ENCODE assay signal across 19 mouse cellular contexts in the genomic region with DNA sequence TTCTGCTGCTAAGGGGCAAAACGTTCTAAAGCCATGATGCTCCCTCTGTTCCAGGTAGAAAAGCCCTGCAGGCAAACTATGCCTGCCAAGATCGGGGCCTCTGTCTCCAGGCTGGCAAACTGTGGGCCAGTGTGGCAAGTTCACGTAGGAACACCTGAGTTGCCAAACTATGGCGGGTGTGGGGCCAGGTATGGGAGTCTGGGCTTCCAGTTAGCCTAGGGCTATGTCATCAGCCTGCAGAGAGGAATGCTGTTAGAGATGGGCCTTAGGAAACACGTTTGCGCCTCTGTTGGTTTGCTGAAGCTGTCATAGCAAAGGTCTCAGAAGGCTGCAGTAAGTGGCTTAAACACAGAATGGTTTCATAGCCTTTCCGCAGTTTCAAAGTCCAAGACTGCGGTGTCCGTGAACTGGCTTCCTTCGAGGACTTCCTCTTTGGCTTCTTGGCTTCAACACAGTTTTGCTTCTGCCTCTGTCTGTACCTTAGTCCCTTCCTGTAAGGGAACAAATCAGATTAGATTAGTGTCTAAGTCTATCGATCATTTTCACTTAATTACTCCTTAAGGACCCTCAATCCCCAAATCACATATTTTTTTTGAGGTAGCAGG.
DNase-seq lines count a peak whose midpoint lies in the region; ATAC-seq and TF ChIP-seq lines count a peak whose summit lies in the region.
"Had no signal": no experiment of that assay in that cellular context is flagged by ENCODE, and none has a peak within 500 bp of the region (broad histone marks: within the 10 kb centered on the region; RNA-seq: fewer than 3 reads in every experiment).

No protein-coding gene starts in this region.

- peaks cover 16% of the 10 kb centered on the region for H3K4me1 ChIP-seq in heart, postnatal 0 days (ENCODE audit: control insufficient read depth, insufficient read depth)
- no peaks in the 10 kb centered on the region; the same call in none of the 2 replicates for H3K4me1 ChIP-seq in liver, embryonic 16.5 days (ENCODE audit: control insufficient read depth, low read depth, low read length)
- 0 out of 2 replicates have a peak, but pooled peaks cover 6% of the 10 kb centered on the region for H3K4me1 ChIP-seq in hindbrain, embryonic 14.5 days (replicated peaks; ENCODE audit: control insufficient read depth, insufficient read depth, low read length)
- H3K4me1 ChIP-seq: forebrain, embryonic 10.5 days; limb, embryonic 10.5 days; megakaryocyte, embryonic 14.5 days had no signal

- H3K27ac ChIP-seq in heart, postnatal 0 days (ENCODE audit: low read depth), result peak overlapping the region; percentile 38; the same call in 1 of the 2 replicates
- H3K27ac ChIP-seq in liver, embryonic 16.5 days (ENCODE audit: low read length), result peak overlapping the region; percentile 41; the same call in 1 of the 2 replicates
- no peak overlapping the region for H3K27ac ChIP-seq in hindbrain, embryonic 14.5 days
- H3K27ac ChIP-seq: embryonic facial prominence, embryonic 13.5 days; forebrain, embryonic 10.5 days; limb, embryonic 10.5 days had no signal

- WGBS in heart, postnatal 0 days, result 65% methylated on average over 11 of the region's 11 CpGs
- WGBS in liver, embryonic 16.5 days (ENCODE audit: insufficient replicate concordance), result 34% methylated on average over 11 of the region's 11 CpGs
- WGBS in hindbrain, embryonic 14.5 days, result 90% methylated on average over 11 of the region's 11 CpGs

- no peaks in the 10 kb centered on the region for H3K36me3 ChIP-seq in heart, postnatal 0 days (replicated peaks; ENCODE audit: control insufficient read depth, insufficient read depth, low read length)
- H3K36me3 ChIP-seq in liver, embryonic 16.5 days (ENCODE audit: control insufficient read depth, insufficient read depth), result no peaks in the 10 kb centered on the region
- H3K36me3 ChIP-seq in hindbrain, embryonic 14.5 days (replicated peaks; ENCODE audit: control insufficient read depth, insufficient read depth), result no peaks in the 10 kb centered on the region
- H3K36me3 ChIP-seq: embryonic facial prominence, embryonic 13.5 days; forebrain, embryonic 10.5 days; kidney, embryonic 15.5 days; limb, embryonic 10.5 days had no signal

- TF ChIP-seq EP300 in heart, postnatal 0 days (IDR thresholded peaks at IDR 0.05; ENCODE audit: low read depth), result no peak

- no peak for DNase-seq in heart, postnatal 0 days (ENCODE audit: low spot score)
- DNase-seq in heart, postnatal 25 days (ENCODE audit: low spot score), result no peak
- no peak for DNase-seq in liver
- no peak for DNase-seq in hindbrain, embryonic 14.5 days (ENCODE audit: low spot score)
- no peak for DNase-seq in urinary bladder, postnatal 36 days (ENCODE audit: low spot score in 2 of 2)
- DNase-seq: adrenal gland, postnatal 36 days; gastrocnemius, postnatal 25 days; heart, postnatal 10 days; layer of hippocampus, postnatal 36 days; lung, adult 2 months; retina, postnatal 1 day had no signal

- ATAC-seq in heart, postnatal 0 days (ENCODE audit: insufficient read depth, low read depth), result no peak
- no peak for ATAC-seq in liver, embryonic 16.5 days (ENCODE audit: low read depth)
- ATAC-seq in hematopoietic stem cell, adult 5-6 weeks (replicated peaks in 1 of 2; ENCODE audit: insufficient read depth in 1 of 2, low FRiP score in 2 of 2, low TSS enrichment in 1 of 2, low read depth in 1 of 2, poor library complexity in 2 of 2, severe bottlenecking in 2 of 2), result peak; percentile 83 to 86
- ATAC-seq in hindbrain, embryonic 14.5 days (ENCODE audit: low FRiP score), result no peak
- ATAC-seq: inflammation-experienced regulatory T-cells, adult 6 months had no signal

- H3K4me2 ChIP-seq in heart, postnatal 0 days (ENCODE audit: low read depth, low read length), result no peak overlapping the region
- no peak overlapping the region for H3K4me2 ChIP-seq in liver, embryonic 16.5 days (ENCODE audit: low read depth, low read length)
- H3K4me2 ChIP-seq in hindbrain, embryonic 14.5 days (replicated peaks), result no peak overlapping the region
- H3K4me2 ChIP-seq: embryonic facial prominence, embryonic 13.5 days; kidney, embryonic 15.5 days had no signal

- H3K9ac ChIP-seq in heart, postnatal 0 days (replicated peaks; ENCODE audit: low read depth, low read length), result no peak overlapping the region
- H3K9ac ChIP-seq in liver, embryonic 16.5 days (ENCODE audit: low read depth, low read length), result no peak overlapping the region
- H3K9ac ChIP-seq in hindbrain, embryonic 14.5 days, result no peak overlapping the region
- H3K9ac ChIP-seq: embryonic facial prominence, embryonic 13.5 days; kidney, embryonic 15.5 days had no signal

- intact Hi-C loops in heart, postnatal 25 days (cut with DNase I), result loop anchor here (5.0 kb wide), 1 partner anchor 109 kb away; a partner anchor contains a TSS

- H3K4me3 ChIP-seq in heart, postnatal 0 days (ENCODE audit: low read depth, low read length), result no peak overlapping the region
- no peak overlapping the region for H3K4me3 ChIP-seq in liver, embryonic 16.5 days (ENCODE audit: low read depth, low read length)
- H3K4me3 ChIP-seq in hindbrain, embryonic 14.5 days (replicated peaks; ENCODE audit: low read length), result no peak overlapping the region
- H3K4me3 ChIP-seq: embryonic facial prominence, embryonic 13.5 days; forebrain, embryonic 10.5 days; kidney, embryonic 15.5 days; limb, embryonic 10.5 days; megakaryocyte, embryonic 14.5 days had no signal

- TF ChIP-seq CTCF in heart, postnatal 0 days (IDR thresholded peaks at IDR 0.05; ENCODE audit: low read depth), result no peak

- no peaks in the 10 kb centered on the region for H3K9me3 ChIP-seq in heart, postnatal 0 days (replicated peaks; ENCODE audit: control insufficient read depth, low read length)
- H3K9me3 ChIP-seq in liver, embryonic 16.5 days (replicated peaks; ENCODE audit: control insufficient read depth, low read length), result no peaks in the 10 kb centered on the region
- H3K9me3 ChIP-seq in hindbrain, embryonic 14.5 days (ENCODE audit: control insufficient read depth, low read length), result no peaks in the 10 kb centered on the region
- H3K9me3 ChIP-seq: embryonic facial prominence, embryonic 13.5 days; kidney, embryonic 15.5 days; limb, embryonic 10.5 days had no signal

- H3K27me3 ChIP-seq in heart, postnatal 0 days (ENCODE audit: control insufficient read depth, insufficient read depth, low read length), result no peaks in the 10 kb centered on the region
- no peaks in the 10 kb centered on the region for H3K27me3 ChIP-seq in liver, embryonic 16.5 days (ENCODE audit: control insufficient read depth, insufficient read depth, low read depth, low read length)
- H3K27me3 ChIP-seq in hindbrain, embryonic 14.5 days (ENCODE audit: control insufficient read depth, insufficient read depth, low read length), result no peaks in the 10 kb centered on the region
- H3K27me3 ChIP-seq: embryonic facial prominence, embryonic 13.5 days; kidney, embryonic 15.5 days; megakaryocyte, embryonic 14.5 days had no signal

Comparison
In these comparisons a context has a peak if more than half of its experiments do, and no peak if none do; other contexts are left out.
1. ATAC-seq: peak in hematopoietic stem cell, adult 5-6 weeks (2 of 2); none in heart, postnatal 0 days (single experiment), liver, embryonic 16.5 days (single experiment) and hindbrain, embryonic 14.5 days (single experiment).